Mouse (Mus musculus): ENCODE measurements at regions not wholly inside any gene's neighbourhood (a gene's known extent, or its start where the extent isn't known, plus 50 kb on each side); places are given as distances from the start of the nearest gene placed in this dataset.

DNA sequence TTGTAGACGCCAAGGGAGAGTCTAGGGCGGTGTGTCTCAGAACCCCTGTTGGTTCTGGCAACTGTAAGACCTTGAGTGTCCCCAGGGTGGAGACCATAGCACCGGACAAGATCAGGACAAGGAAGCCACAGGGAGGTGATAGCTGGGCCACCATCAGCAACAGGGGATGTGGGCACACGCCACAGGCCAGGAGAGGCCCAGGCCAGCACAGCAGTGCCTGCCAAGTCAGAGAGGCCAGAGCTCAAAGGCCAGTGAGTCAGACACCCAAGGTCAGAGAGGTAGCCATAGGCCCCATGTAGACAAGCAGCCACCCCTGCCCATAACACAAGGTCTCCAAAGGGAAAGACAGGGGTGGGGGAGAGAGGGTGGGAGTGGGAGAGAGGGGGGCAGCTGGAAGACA is 52.2 kb upstream of the Zbtb40 start:
- no peak for DNase-seq
